Mouse (Mus musculus) testis, adult 2 months (tissue): ENCODE data around the gene Gna14. TPM values are rescaled to one million over a fixed set of nuclear protein-coding genes. Genes with fewer than 3 reads are reported as not detected.
A peak's percentile ranks its signal among the peaks of the same experiment; 100 is the strongest.

ENCODE experiments used
- H3K27ac ChIP-seq: fragments of 200-500 bp; 2 replicates; pipeline ENCODE4 v1.5.1; 2012; ENCODE audit warnings: low read depth, low read length; ENCODE audit not compliant: control insufficient read depth, insufficient read depth
- H3K27me3 ChIP-seq: fragments of 200-500 bp; 2 replicates; pipeline ENCODE4 v1.6.1; 2012; ENCODE audit warnings: mild to moderate bottlenecking, low read length, moderate library complexity; ENCODE audit not compliant: control insufficient read depth, insufficient read depth
- H3K36me3 ChIP-seq: fragments of 200-500 bp; 2 replicates; pipeline ENCODE4 v1.6.1; 2012; ENCODE audit warnings: mild to moderate bottlenecking, low read length; ENCODE audit not compliant: control insufficient read depth, insufficient read depth
- H3K4me1 ChIP-seq: fragments of 200-500 bp; 2 replicates; pipeline ENCODE4 v1.6.1; 2012; ENCODE audit warnings: low read length; ENCODE audit not compliant: control insufficient read depth, insufficient read depth
- H3K4me3 ChIP-seq: fragments of 200-500 bp; 2 replicates; pipeline ENCODE4 v1.5.1; 2012; ENCODE audit warnings: low read depth, mild to moderate bottlenecking, low read length, moderate library complexity, mixed read lengths; ENCODE audit not compliant: control insufficient read depth
- CTCF ChIP-seq: fragments of 200-500 bp; IDR thresholded peaks from 2 replicates; pipeline ENCODE4 v1.5.1; 2012; ENCODE audit warnings: low read depth, mild to moderate bottlenecking, inconsistent platforms, low read length, moderate library complexity; ENCODE audit not compliant: control insufficient read depth, insufficient read depth, insufficient replicate concordance
- POLR2A ChIP-seq: fragments of 200-500 bp; IDR thresholded peaks from 2 replicates; pipeline ENCODE4 v1.6.1; 2012; ENCODE audit warnings: low read depth, mild to moderate bottlenecking, inconsistent platforms, low read length, moderate library complexity; ENCODE audit not compliant: control insufficient read depth
- polyA plus RNA-seq: library from polyadenylated mRNA; depleted of rRNA; stranded (reverse); fragments of >200 nt; gene quantifications from 2 replicates; pipeline ENCODE4 v1.2.3, GENCODE M21; 2012; rRNA removed

Gna14 gene
- 5.1 and 6.4 TPM in 2 replicates for polyA plus RNA-seq

GRCm38 (mm10) chr19:16435531-16436231 is at the start of gene Gna14:
Gene Gna14, plus strand, starts transcription at chr19:16435762.
- H3K27me3 ChIP-seq, result no peaks in the 10 kb centered on the region
- no peaks in the 10 kb centered on the region for H3K36me3 ChIP-seq
- H3K27ac ChIP-seq, result peak within 1 kb of the TSS; percentile 40
- TF ChIP-seq POLR2A (peak; percentile 23; the same call in 1 of the 2 replicates), CTCF (peak; percentile 66; the same call in 1 of the 2 replicates)
- peak within 1 kb of the TSS; percentile 79 for H3K4me3 ChIP-seq
- H3K4me1 ChIP-seq, result peaks cover 24% of the 10 kb centered on the region

DNA sequence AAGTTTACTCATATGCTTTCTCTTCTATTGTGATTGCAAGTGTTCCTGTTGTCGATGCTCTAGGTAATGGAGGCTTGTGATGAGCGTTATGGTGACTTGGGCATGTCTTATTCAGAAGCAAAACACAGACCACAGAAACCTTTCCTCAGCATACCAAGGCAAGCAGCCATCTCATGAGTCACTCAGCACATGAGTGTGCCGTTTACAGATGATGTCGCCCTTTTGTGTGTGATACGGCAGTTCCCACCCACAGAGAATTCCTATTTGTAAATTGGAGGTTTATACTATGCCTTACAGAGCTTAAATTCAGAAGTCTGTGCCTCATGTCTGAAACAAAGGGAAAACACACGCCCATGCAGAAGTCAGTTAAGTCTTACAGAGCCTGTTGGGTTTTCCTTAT is 49.0 kb upstream of the Gna14 start:
- H3K27me3 ChIP-seq, result no peaks in the 10 kb centered on the region
- H3K27ac ChIP-seq, result no peak overlapping the region
- no peak for TF ChIP-seq CTCF
- TF ChIP-seq POLR2A, result no peak
- H3K4me3 ChIP-seq, result no peak overlapping the region
- H3K36me3 ChIP-seq, result no peaks in the 10 kb centered on the region
- H3K4me1 ChIP-seq, result no peaks in the 10 kb centered on the region

DNA sequence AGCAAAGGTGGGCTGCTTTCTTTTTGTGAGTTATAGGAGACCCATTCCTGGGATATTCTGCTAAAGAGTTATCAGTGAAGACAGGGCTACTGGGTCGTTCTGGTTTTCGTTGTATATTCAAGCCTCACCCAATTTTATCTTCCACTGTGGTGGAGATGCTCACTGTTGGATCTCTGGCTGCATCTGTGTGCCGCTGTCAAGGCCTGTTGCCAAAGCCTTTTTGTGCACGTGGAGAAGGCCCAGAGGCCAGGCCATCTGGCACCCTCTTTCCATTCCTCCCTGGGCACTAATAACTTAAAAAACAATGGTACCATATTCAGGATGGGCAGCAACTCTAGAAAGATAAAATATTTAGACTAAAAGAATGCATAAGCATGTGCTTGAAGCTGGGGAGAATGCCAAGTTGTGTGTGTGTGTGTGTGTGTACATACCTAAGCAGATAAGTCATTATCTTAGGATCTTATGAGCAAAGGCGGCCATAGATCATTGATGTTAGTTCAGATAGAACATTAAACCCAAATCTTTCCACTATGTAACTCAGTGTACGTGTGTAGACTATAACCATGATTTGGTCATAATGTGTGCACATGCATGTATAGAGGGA is 45.3 kb upstream of the Gna14 start:
- Histone ChIP-seq H3K36me3 (no peaks in the 10 kb centered on the region), H3K27me3 (no peaks in the 10 kb centered on the region), H3K27ac (no peak overlapping the region), H3K4me1 (no peaks in the 10 kb centered on the region), H3K4me3 (no peak overlapping the region)
- TF ChIP-seq CTCF, result no peak

- H3K27ac ChIP-seq, result no peak overlapping the region
- H3K4me3 ChIP-seq, result no peak overlapping the region
- TF ChIP-seq POLR2A (no peak), CTCF (no peak)
- H3K27me3 ChIP-seq, result no peaks in the 10 kb centered on the region
- H3K4me1 ChIP-seq, result no peaks in the 10 kb centered on the region
- no peaks in the 10 kb centered on the region for H3K36me3 ChIP-seq
These were observed 41.2 kb upstream of the Gna14 start for GRCm38 (mm10) chr19:16394381-16394780.

GRCm38 (mm10) chr19:16403101-16403500 is 32.5 kb upstream of the Gna14 start:
- H3K36me3 ChIP-seq, result no peaks in the 10 kb centered on the region
- no peaks in the 10 kb centered on the region for H3K4me1 ChIP-seq
- H3K27ac ChIP-seq, result no peak overlapping the region
- H3K27me3 ChIP-seq, result no peaks in the 10 kb centered on the region
- TF ChIP-seq CTCF, result no peak
- TF ChIP-seq POLR2A, result no peak
- no peak overlapping the region for H3K4me3 ChIP-seq

GRCm38 (mm10) chr19:16407727-16408126 is 27.8 kb upstream of the Gna14 start:
- H3K36me3 ChIP-seq, result no peaks in the 10 kb centered on the region
- H3K4me3 ChIP-seq, result no peak overlapping the region
- peaks cover 3% of the 10 kb centered on the region for H3K4me1 ChIP-seq
- TF ChIP-seq POLR2A, result no peak
- TF ChIP-seq CTCF, result no peak
- H3K27me3 ChIP-seq, result no peaks in the 10 kb centered on the region
- no peak overlapping the region for H3K27ac ChIP-seq

DNA sequence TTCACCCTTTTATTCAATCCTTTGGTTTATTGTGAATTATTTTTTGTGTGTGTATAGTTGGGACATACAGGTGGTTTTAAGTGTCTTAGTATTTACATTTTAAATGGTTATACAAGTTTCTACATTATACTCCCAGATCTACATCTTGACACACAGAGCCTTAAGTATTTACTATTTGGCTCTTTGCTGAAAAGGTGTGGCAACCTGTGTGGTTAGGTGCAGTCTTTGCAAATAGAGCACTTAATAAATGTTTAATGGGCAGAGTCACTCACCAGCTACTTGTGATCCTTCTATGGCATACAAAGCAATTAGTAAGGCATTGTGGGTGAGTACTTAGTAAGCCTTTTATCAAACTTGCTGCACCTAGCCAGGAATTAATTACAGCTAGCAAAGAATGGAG is 24.3 kb upstream of the Gna14 start:
- H3K4me1 ChIP-seq, result peaks cover 3% of the 10 kb centered on the region

More for the DNA sequence above, 24.3 kb upstream of the Gna14 start:
- Histone ChIP-seq H3K27ac (no peak overlapping the region), H3K27me3 (no peaks in the 10 kb centered on the region), H3K4me3 (no peak overlapping the region), H3K36me3 (no peaks in the 10 kb centered on the region)
- TF ChIP-seq CTCF (no peak), POLR2A (no peak)
